Mouse (Mus musculus) stomach, embryonic 14.5 days (tissue): Measurements from ENCODE around the gene Rabl3. TPM values are rescaled to one million over a fixed set of nuclear protein-coding genes. Genes with fewer than 3 reads are reported as not detected.

ENCODE experiments used
- ATAC-seq: fragments of 200-750 bp; cut with Nextera tagmentation; 2 replicates; pipeline ENCODE4 v1.8.0; 2017; ENCODE audit warnings: low read depth, moderate TSS enrichment; ENCODE audit not compliant: insufficient number of reproducible peaks, insufficient read depth, low FRiP score
- H3K27ac ChIP-seq: fragments of 300-500 bp; sonication (generic); 2 replicates; pipeline ENCODE4 v1.5.1; 2014; ENCODE audit warnings: mild to moderate bottlenecking, low read length, moderate library complexity, mixed read lengths
- H3K27me3 ChIP-seq: fragments of 300-500 bp; sonication (generic); 2 replicates; pipeline ENCODE4 v1.6.1; 2014; ENCODE audit warnings: low read length, control low read depth, mixed read lengths; ENCODE audit not compliant: control insufficient read depth, insufficient read depth
- H3K36me3 ChIP-seq: fragments of 300-500 bp; sonication (generic); 2 replicates; pipeline ENCODE4 v1.6.1; 2014; ENCODE audit warnings: mild to moderate bottlenecking, control low read depth, low read length, moderate library complexity, mixed read lengths; ENCODE audit not compliant: control insufficient read depth, insufficient read depth
- H3K4me1 ChIP-seq: fragments of 300-500 bp; sonication (generic); 2 replicates; pipeline ENCODE4 v1.6.1; 2014; ENCODE audit warnings: low read length, control low read depth, mixed read lengths; ENCODE audit not compliant: control insufficient read depth, insufficient read depth
- H3K4me2 ChIP-seq: fragments of 300-500 bp; sonication (generic); replicated peaks from 2 replicates; pipeline ENCODE4 v1.6.1; 2014; ENCODE audit warnings: low read depth, low read length, control low read depth
- H3K4me3 ChIP-seq: fragments of 300-500 bp; sonication (generic); 2 replicates; pipeline ENCODE4 v1.5.1; 2014; ENCODE audit warnings: low read depth, low read length, control low read depth
- H3K9ac ChIP-seq: fragments of 300-500 bp; sonication (generic); replicated peaks from 2 replicates; pipeline ENCODE4 v1.6.1; 2014; ENCODE audit warnings: low read depth, mild to moderate bottlenecking, control low read depth, low read length, moderate library complexity, mixed read lengths
- H3K9me3 ChIP-seq: fragments of 300-500 bp; sonication (generic); 2 replicates; pipeline ENCODE4 v1.6.1; 2016; ENCODE audit warnings: low read depth, low read length, control low read depth; ENCODE audit not compliant: control insufficient read depth
- WGBS: fragments of 180-500 bp; shearing (Covaris S2); extraction: QIAGEN DNeasy Blood & Tissue Kit; methylation state at CpG from one replicate; pipeline ENCODE4 v1.1.7; 2014; 5-methylcytosine and 5-hydroxymethylcytosine counted together
- polyA plus RNA-seq: library from polyadenylated mRNA; unstranded; fragments of >200 nt; fragmentation: Nextera tagmentation; extraction: Ambion mirVana; gene quantifications from 2 replicates; pipeline ENCODE4 v1.2.1, GENCODE M21; 2014

The Rabl3 gene
- 25.8 and 28.5 TPM in 2 replicates for polyA plus RNA-seq

DNA sequence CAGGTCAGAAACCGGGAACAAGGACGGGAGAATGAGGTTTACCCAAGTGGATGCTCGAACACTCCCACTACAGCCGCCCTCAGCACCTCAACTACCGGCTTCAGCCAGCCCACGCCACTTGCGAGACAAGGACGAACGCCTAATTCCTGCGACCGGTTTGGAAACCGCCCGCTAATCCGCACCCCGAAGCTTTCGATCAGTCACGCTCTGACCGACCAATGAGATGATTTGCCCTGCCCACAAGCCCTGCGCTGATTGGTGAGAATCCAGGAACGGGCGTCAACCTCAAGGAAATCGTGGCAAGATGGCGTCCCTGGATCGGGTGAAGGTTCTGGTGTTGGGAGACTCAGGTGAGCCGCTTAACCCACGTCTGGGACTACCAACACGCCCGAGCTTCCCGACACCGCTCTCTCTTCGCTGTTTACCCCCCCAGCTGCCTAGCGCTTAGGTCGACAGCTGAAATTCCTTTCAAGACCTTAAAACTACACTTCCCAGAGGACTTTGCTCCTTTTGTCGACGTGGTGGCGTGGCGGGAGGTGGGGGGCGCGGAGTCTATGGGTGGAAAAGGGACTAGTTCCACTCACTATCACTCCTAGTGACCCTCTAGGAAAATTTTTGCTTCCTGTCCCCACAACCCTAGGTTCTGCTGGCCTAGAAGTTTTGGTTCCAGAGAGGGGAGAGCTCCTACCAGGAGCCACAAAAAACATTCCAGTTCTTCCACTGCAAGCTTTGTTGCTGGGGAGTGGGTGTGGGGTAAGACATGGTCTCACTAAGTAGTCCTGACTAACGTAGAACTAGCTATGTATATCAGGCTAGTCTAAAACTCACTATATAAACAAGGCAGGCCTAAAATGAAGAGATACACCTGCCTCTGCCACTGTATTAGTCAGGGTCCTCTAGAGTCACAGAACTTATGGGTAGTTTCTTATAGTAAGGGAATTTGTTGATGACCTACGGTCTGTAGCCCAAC is at the start of gene Rabl3, which contains the start of gene Gtf2e1:
Gene Rabl3, plus strand, starts transcription at position 275 of the 970 bp plus-strand sequence.
Gene Gtf2e1, minus strand, starts transcription at position 179 of the 970 bp plus-strand sequence.
- Histone ChIP-seq H3K27me3 (no peaks in the 10 kb centered on the region), H3K4me1 (peaks cover 6% of the 10 kb centered on the region), H3K36me3 (peaks cover 12% of the 10 kb centered on the region; the same call in 1 of the 2 replicates), H3K4me2 (peak within 1 kb of the TSS; percentile 63), H3K9ac (peak within 1 kb of the TSS; percentile 87), H3K4me3 (peak within 1 kb of the TSS; percentile 91), H3K9me3 (no peaks in the 10 kb centered on the region), H3K27ac (peak within 1 kb of the TSS; percentile 88)
- peak; percentile 99 for ATAC-seq
- WGBS: 2% methylated on average over 41 of the region's 41 CpGs

GRCm38 (mm10) chr16:37495017-37495416 is 44.7 kb upstream of the Rabl3 start:
- 85% methylated on average over 6 of the region's 6 CpGs for WGBS
- H3K4me3 ChIP-seq: no peak overlapping the region
- no peak overlapping the region for H3K27ac ChIP-seq
- H3K27me3 ChIP-seq: no peaks in the 10 kb centered on the region
- H3K4me2 ChIP-seq: no peak overlapping the region
- ATAC-seq: no peak
- H3K4me1 ChIP-seq: 0 out of 2 replicates have a peak, but pooled peaks cover 2% of the 10 kb centered on the region
- no peaks in the 10 kb centered on the region for H3K9me3 ChIP-seq
- no peak overlapping the region for H3K9ac ChIP-seq
- H3K36me3 ChIP-seq: no peaks in the 10 kb centered on the region

DNA sequence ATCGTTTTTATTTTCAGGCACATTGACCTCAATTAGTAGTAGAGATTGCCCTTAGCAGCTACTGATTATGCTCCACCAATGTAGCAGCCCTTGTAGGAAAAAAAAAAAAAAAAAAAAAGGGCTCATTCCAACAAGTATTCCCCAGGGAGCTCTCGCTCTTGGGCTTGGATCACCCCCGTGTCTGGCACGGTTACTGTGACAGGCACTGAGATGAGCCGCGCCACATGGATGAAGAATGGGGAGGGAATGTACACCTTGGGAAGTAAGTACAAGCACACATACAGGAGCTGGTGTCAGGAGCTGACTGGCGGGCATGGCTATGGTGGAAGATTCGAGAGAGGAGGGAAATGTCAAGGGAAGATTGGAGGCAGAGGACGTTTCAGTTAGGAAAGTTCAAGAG is 41.1 kb upstream of the Rabl3 start:
- ATAC-seq: no peak
- Histone ChIP-seq H3K36me3 (no peaks in the 10 kb centered on the region), H3K4me2 (no peak overlapping the region), H3K27ac (no peak overlapping the region), H3K4me3 (no peak overlapping the region), H3K9me3 (no peaks in the 10 kb centered on the region), H3K4me1 (no peaks in the 10 kb centered on the region), H3K27me3 (no peaks in the 10 kb centered on the region), H3K9ac (no peak overlapping the region)
- 74% methylated on average over 9 of the region's 9 CpGs for WGBS

DNA sequence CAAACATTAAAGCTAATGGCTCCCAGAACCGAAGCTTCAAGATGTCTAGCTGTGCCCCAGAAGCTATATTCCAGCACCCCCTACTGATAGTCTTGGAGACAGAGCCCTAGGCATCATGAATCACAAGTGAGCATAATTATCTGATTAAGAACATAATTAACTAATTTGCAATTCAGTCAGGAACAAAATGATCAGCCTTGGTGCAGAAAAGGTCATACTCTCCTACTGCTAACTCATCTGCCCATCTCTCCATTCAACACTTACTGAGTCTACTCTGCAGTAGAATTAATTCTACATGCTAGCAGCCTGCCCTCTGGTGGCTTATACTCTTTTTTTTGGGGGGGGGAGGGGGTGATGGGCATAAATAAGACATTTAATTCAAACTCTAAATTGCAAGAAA is 35.2 kb upstream of the Rabl3 start:
- Histone ChIP-seq H3K4me2 (no peak overlapping the region), H3K9me3 (no peaks in the 10 kb centered on the region), H3K36me3 (no peaks in the 10 kb centered on the region), H3K27me3 (no peaks in the 10 kb centered on the region), H3K27ac (no peak overlapping the region), H3K9ac (no peak overlapping the region), H3K4me1 (no peaks in the 10 kb centered on the region), H3K4me3 (no peak overlapping the region)
- WGBS: 57% methylated on average over 1 of the region's 1 CpGs
- no peak for ATAC-seq

GRCm38 (mm10) chr16:37506751-37507150 is 32.9 kb upstream of the Rabl3 start:
- H3K4me1 ChIP-seq: no peaks in the 10 kb centered on the region
- no peaks in the 10 kb centered on the region for H3K27me3 ChIP-seq
- H3K27ac ChIP-seq: no peak overlapping the region
- H3K9me3 ChIP-seq: no peaks in the 10 kb centered on the region
- 0 out of 2 replicates have a peak, but pooled peaks cover 14% of the 10 kb centered on the region for H3K36me3 ChIP-seq
- WGBS: 66% methylated on average over 9 of the region's 9 CpGs
- no peak overlapping the region for H3K9ac ChIP-seq
- ATAC-seq: no peak
- H3K4me3 ChIP-seq: no peak overlapping the region
- H3K4me2 ChIP-seq: no peak overlapping the region

GRCm38 (mm10) chr16:37511489-37511888 is 28.2 kb upstream of the Rabl3 start:
- Histone ChIP-seq H3K4me2 (no peak overlapping the region), H3K9me3 (no peaks in the 10 kb centered on the region), H3K9ac (no peak overlapping the region), H3K27me3 (no peaks in the 10 kb centered on the region), H3K36me3 (peaks cover 21% of the 10 kb centered on the region; the same call in 1 of the 2 replicates), H3K4me1 (no peaks in the 10 kb centered on the region), H3K4me3 (no peak overlapping the region), H3K27ac (no peak overlapping the region)
- WGBS: 92% methylated on average over 15 of the region's 15 CpGs
- ATAC-seq: no peak

GRCm38 (mm10) chr16:37514644-37515043 is 25.0 kb upstream of the Rabl3 start:
- Histone ChIP-seq H3K4me3 (no peak overlapping the region), H3K9ac (no peak overlapping the region), H3K27ac (no peak overlapping the region), H3K4me1 (no peaks in the 10 kb centered on the region), H3K9me3 (no peaks in the 10 kb centered on the region), H3K4me2 (no peak overlapping the region), H3K27me3 (no peaks in the 10 kb centered on the region), H3K36me3 (peaks cover 23% of the 10 kb centered on the region; the same call in 1 of the 2 replicates)
- ATAC-seq: no peak
- WGBS: 84% methylated on average over 8 of the region's 8 CpGs

DNA sequence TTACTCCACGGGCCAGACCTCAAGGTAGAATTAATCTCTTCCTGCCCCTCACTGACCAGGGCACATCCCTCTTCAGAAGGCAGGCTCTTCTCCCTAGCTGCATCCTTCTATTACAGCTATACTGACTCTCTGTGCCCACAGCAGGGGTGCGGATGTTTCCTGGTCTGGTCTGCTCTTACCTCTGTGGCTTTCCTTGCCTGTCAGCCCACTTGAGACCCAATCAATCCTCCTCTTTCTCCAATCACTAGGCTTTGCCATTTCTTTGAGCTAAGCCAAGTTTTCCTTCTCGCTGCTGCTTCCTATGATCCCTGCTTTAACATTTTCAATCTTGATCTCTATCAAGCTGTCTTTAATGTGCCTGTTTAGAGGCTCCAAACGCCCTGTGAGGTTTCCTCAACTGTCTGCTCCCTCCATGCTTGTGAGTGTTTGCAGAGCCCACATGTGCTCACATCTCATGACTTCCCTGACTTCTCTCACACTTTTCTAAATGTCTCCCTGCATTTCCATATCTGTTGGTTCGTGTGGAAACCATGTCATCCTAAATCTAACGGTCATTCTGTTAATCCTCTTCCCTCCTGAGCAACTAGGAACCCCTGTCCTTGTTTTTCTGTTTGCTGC is 23.2 kb upstream of the Rabl3 start:
- Histone ChIP-seq H3K4me2 (no peak overlapping the region), H3K4me3 (no peak overlapping the region), H3K27ac (no peak overlapping the region), H3K4me1 (no peaks in the 10 kb centered on the region), H3K27me3 (no peaks in the 10 kb centered on the region), H3K36me3 (peaks cover 23% of the 10 kb centered on the region), H3K9ac (no peak overlapping the region), H3K9me3 (no peaks in the 10 kb centered on the region)
- no peak for ATAC-seq
- 83% methylated on average over 6 of the region's 6 CpGs for WGBS
